Mouse (Mus musculus): ENCODE results near the gene Chrm3. TPM values are rescaled to one million over a fixed set of nuclear protein-coding genes. Genes with fewer than 3 reads are reported as not detected.
"Not testable (repeated sequence)": the region's sequence is repeated elsewhere in the genome, so short reads cannot be mapped to it uniquely, and the experiment has no call there.

The Chrm3 gene
- 36.0 and 45.8 TPM in 2 replicates for polyA plus RNA-seq (2012; rRNA removed)

- H3K4me3 ChIP-seq (ENCODE audit: insufficient read depth, low read length): peak within 1 kb of the TSS; percentile 74
- peak within 1 kb of the TSS; percentile 52 for H3K27ac ChIP-seq (ENCODE audit: insufficient read depth, low read length)
- no peaks in the 10 kb centered on the region for H3K4me1 ChIP-seq (ENCODE audit: control insufficient read depth, insufficient read depth, low read length)
- TF ChIP-seq POLR2A (IDR thresholded peaks at IDR 0.05; ENCODE audit: extremely low read depth, insufficient read depth, low read length) (peak; percentile 76), CTCF (IDR thresholded peaks at IDR 0.05; ENCODE audit: extremely low read depth, insufficient read depth, low read length) (no peak)
Measured at GRCm38 (mm10) chr13:10360777-10361176, at the start of gene Chrm3. TSS of gene Chrm3 (minus strand) at chr13:10360847.

- Histone ChIP-seq H3K4me3 (ENCODE audit: insufficient read depth, low read length) (no peak overlapping the region), H3K27ac (ENCODE audit: insufficient read depth, low read length) (no peak overlapping the region), H3K4me1 (ENCODE audit: control insufficient read depth, insufficient read depth, low read length) (no peaks in the 10 kb centered on the region)
- TF ChIP-seq CTCF (IDR thresholded peaks at IDR 0.05; ENCODE audit: extremely low read depth, insufficient read depth, low read length) (no peak), POLR2A (IDR thresholded peaks at IDR 0.05; ENCODE audit: extremely low read depth, insufficient read depth, low read length) (no peak)
Measured at GRCm38 (mm10) chr13:10394364-10394763, 33.7 kb upstream of the Chrm3 start.

GRCm38 (mm10) chr13:10375487-10375886, 14.8 kb upstream of the Chrm3 start:
- not testable (repeated sequence) for H3K4me1 ChIP-seq (ENCODE audit: control insufficient read depth, insufficient read depth, low read length); H3K4me3 ChIP-seq (ENCODE audit: insufficient read depth, low read length); H3K27ac ChIP-seq (ENCODE audit: insufficient read depth, low read length)

- H3K27ac ChIP-seq (ENCODE audit: insufficient read depth, low read length): peak overlapping the region; percentile 52
- no peaks in the 10 kb centered on the region for H3K4me1 ChIP-seq (ENCODE audit: control insufficient read depth, insufficient read depth, low read length)
- no peak for TF ChIP-seq POLR2A (IDR thresholded peaks at IDR 0.05; ENCODE audit: extremely low read depth, insufficient read depth, low read length)
- no peak for TF ChIP-seq CTCF (IDR thresholded peaks at IDR 0.05; ENCODE audit: extremely low read depth, insufficient read depth, low read length)
- H3K4me3 ChIP-seq (ENCODE audit: insufficient read depth, low read length): peak overlapping the region; percentile 74
Measured at GRCm38 (mm10) chr13:10360199-10360694, 400 bp downstream of the Chrm3 start.

GRCm38 (mm10) chr13:10359516-10360198, 990 bp downstream of the Chrm3 start:
- TF ChIP-seq CTCF (IDR thresholded peaks at IDR 0.05; ENCODE audit: extremely low read depth, insufficient read depth, low read length): no peak
- no peak for TF ChIP-seq POLR2A (IDR thresholded peaks at IDR 0.05; ENCODE audit: extremely low read depth, insufficient read depth, low read length)
- peak overlapping the region; percentile 52 for H3K27ac ChIP-seq (ENCODE audit: insufficient read depth, low read length)
- H3K4me3 ChIP-seq (ENCODE audit: insufficient read depth, low read length): peak overlapping the region; percentile 74
- H3K4me1 ChIP-seq (ENCODE audit: control insufficient read depth, insufficient read depth, low read length): no peaks in the 10 kb centered on the region

GRCm38 (mm10) chr13:10355796-10356195, 4.9 kb downstream of the Chrm3 start:
- Histone ChIP-seq H3K4me3 (ENCODE audit: insufficient read depth, low read length) (no peak overlapping the region), H3K27ac (ENCODE audit: insufficient read depth, low read length) (no peak overlapping the region), H3K4me1 (ENCODE audit: control insufficient read depth, insufficient read depth, low read length) (no peaks in the 10 kb centered on the region)
- no peak for TF ChIP-seq POLR2A (IDR thresholded peaks at IDR 0.05; ENCODE audit: extremely low read depth, insufficient read depth, low read length)
- no peak for TF ChIP-seq CTCF (IDR thresholded peaks at IDR 0.05; ENCODE audit: extremely low read depth, insufficient read depth, low read length)

GRCm38 (mm10) chr13:10354885-10355575, 5.6 kb downstream of the Chrm3 start:
- TF ChIP-seq POLR2A (IDR thresholded peaks at IDR 0.05; ENCODE audit: extremely low read depth, insufficient read depth, low read length): no peak
- TF ChIP-seq CTCF (IDR thresholded peaks at IDR 0.05; ENCODE audit: extremely low read depth, insufficient read depth, low read length): no peak
- H3K4me3 ChIP-seq (ENCODE audit: insufficient read depth, low read length): no peak overlapping the region
- H3K27ac ChIP-seq (ENCODE audit: insufficient read depth, low read length): no peak overlapping the region
- H3K4me1 ChIP-seq (ENCODE audit: control insufficient read depth, insufficient read depth, low read length): no peaks in the 10 kb centered on the region

- TF ChIP-seq POLR2A (IDR thresholded peaks at IDR 0.05; ENCODE audit: extremely low read depth, insufficient read depth, low read length) (no peak), CTCF (IDR thresholded peaks at IDR 0.05; ENCODE audit: extremely low read depth, insufficient read depth, low read length) (no peak)
- Histone ChIP-seq H3K27ac (ENCODE audit: insufficient read depth, low read length) (no peak overlapping the region), H3K4me1 (ENCODE audit: control insufficient read depth, insufficient read depth, low read length) (no peaks in the 10 kb centered on the region), H3K4me3 (ENCODE audit: insufficient read depth, low read length) (no peak overlapping the region)
Measured at GRCm38 (mm10) chr13:10352141-10352540, 8.5 kb downstream of the Chrm3 start.

- H3K4me3 ChIP-seq (ENCODE audit: insufficient read depth, low read length): no peak overlapping the region
- H3K4me1 ChIP-seq (ENCODE audit: control insufficient read depth, insufficient read depth, low read length): 0 out of 2 replicates have a peak, but pooled peaks cover 3% of the 10 kb centered on the region
- no peak overlapping the region for H3K27ac ChIP-seq (ENCODE audit: insufficient read depth, low read length)
- no peak for TF ChIP-seq POLR2A (IDR thresholded peaks at IDR 0.05; ENCODE audit: extremely low read depth, insufficient read depth, low read length)
- peak; percentile 23; the same call in 1 of the 2 replicates for TF ChIP-seq CTCF (IDR thresholded peaks at IDR 0.05; ENCODE audit: extremely low read depth, insufficient read depth, low read length)
Measured at GRCm38 (mm10) chr13:10344362-10344761, 16.3 kb downstream of the Chrm3 start.

- TF ChIP-seq CTCF (IDR thresholded peaks at IDR 0.05; ENCODE audit: extremely low read depth, insufficient read depth, low read length) (no peak), POLR2A (IDR thresholded peaks at IDR 0.05; ENCODE audit: extremely low read depth, insufficient read depth, low read length) (no peak)
- H3K4me1 ChIP-seq (ENCODE audit: control insufficient read depth, insufficient read depth, low read length): no peaks in the 10 kb centered on the region; the same call in 1 of the 2 replicates
- H3K4me3 ChIP-seq (ENCODE audit: insufficient read depth, low read length): no peak overlapping the region
- H3K27ac ChIP-seq (ENCODE audit: insufficient read depth, low read length): no peak overlapping the region
Measured at GRCm38 (mm10) chr13:10335558-10335957, 25.1 kb downstream of the Chrm3 start.
